Mouse (Mus musculus) midbrain, embryonic 14.5 days (tissue): Measurements from ENCODE around the gene Calml3. TPM values are rescaled to one million over a fixed set of nuclear protein-coding genes. Genes with fewer than 3 reads are reported as not detected.
"Not testable (repeated sequence)": the region's sequence is repeated elsewhere in the genome, so short reads cannot be mapped to it uniquely, and the experiment has no call there.

Source experiments
- ATAC-seq: fragments of 200-750 bp; cut with Nextera tagmentation; 2 replicates; pipeline ENCODE4 v1.8.0; 2017; ENCODE audit warnings: moderate number of reproducible peaks, moderate library complexity; ENCODE audit not compliant: low FRiP score, low TSS enrichment
- DNase-seq: peaks from one replicate; pipeline ENCODE4 v3.0.0-alpha.2; 2015
- H3K27ac ChIP-seq: fragments of 300-500 bp; sonication (generic); replicated peaks from 2 replicates; pipeline ENCODE4 v1.5.1; 2014; ENCODE audit warnings: mild to moderate bottlenecking, low read depth, low read length, moderate library complexity
- H3K27me3 ChIP-seq: fragments of 300-500 bp; sonication (generic); 2 replicates; pipeline ENCODE4 v1.6.1; 2014; ENCODE audit warnings: low read length, control low read depth, mixed read lengths; ENCODE audit not compliant: control insufficient read depth, insufficient read depth
- H3K36me3 ChIP-seq: fragments of 300-500 bp; sonication (generic); 2 replicates; pipeline ENCODE4 v1.6.1; 2014; ENCODE audit warnings: low read length, control low read depth; ENCODE audit not compliant: control insufficient read depth, insufficient read depth
- H3K4me1 ChIP-seq: fragments of 300-500 bp; sonication (generic); 2 replicates; pipeline ENCODE4 v1.6.1; 2014; ENCODE audit warnings: mild to moderate bottlenecking, antibody characterized with exemption, low read length, control low read depth; ENCODE audit not compliant: control insufficient read depth, insufficient read depth
- H3K4me2 ChIP-seq: fragments of 300-500 bp; sonication (generic); 2 replicates; pipeline ENCODE4 v1.6.1; 2014; ENCODE audit warnings: mild to moderate bottlenecking, low read length, moderate library complexity
- H3K4me3 ChIP-seq: fragments of 300-500 bp; sonication (generic); replicated peaks from 2 replicates; pipeline ENCODE4 v1.5.1; 2014; ENCODE audit warnings: low read depth, low read length
- H3K9ac ChIP-seq: fragments of 300-500 bp; sonication (generic); replicated peaks from 2 replicates; pipeline ENCODE4 v1.6.1; 2014; ENCODE audit warnings: mild to moderate bottlenecking, low read length, moderate library complexity
- H3K9me3 ChIP-seq: fragments of 300-500 bp; sonication (generic); 2 replicates; pipeline ENCODE4 v1.6.1; 2016; ENCODE audit warnings: low read length, control low read depth, mixed read lengths; ENCODE audit not compliant: control insufficient read depth
- WGBS: fragments of 180-500 bp; shearing (Covaris S2); extraction: QIAGEN DNeasy Blood & Tissue Kit; methylation state at CpG from one replicate; pipeline ENCODE4 v1.1.7; 2014; 5-methylcytosine and 5-hydroxymethylcytosine counted together
- polyA plus RNA-seq: library from polyadenylated mRNA; unstranded; fragments of >200 nt; fragmentation: Nextera tagmentation; extraction: Ambion mirVana; gene quantifications from 2 replicates; pipeline ENCODE4 v1.2.1, GENCODE M21; 2014

Gene Calml3
- not detected in 2 replicates for polyA plus RNA-seq

- H3K27ac ChIP-seq, result no peak within 1 kb of the TSS
- H3K36me3 ChIP-seq, result no peaks in the 10 kb centered on the region
- no peak within 1 kb of the TSS for H3K9ac ChIP-seq
- H3K4me2 ChIP-seq, result no peak within 1 kb of the TSS
- 86% methylated on average over 13 of the region's 13 CpGs for WGBS
- ATAC-seq, result no peak
- H3K9me3 ChIP-seq, result no peaks in the 10 kb centered on the region
- no peaks in the 10 kb centered on the region for H3K4me1 ChIP-seq
- H3K4me3 ChIP-seq, result no peak within 1 kb of the TSS
- no peak for DNase-seq
- H3K27me3 ChIP-seq, result no peaks in the 10 kb centered on the region
Measured at GRCm38 (mm10) chr13:3804186-3804585, at the start of gene Calml3. Calml3 (minus strand) TSS chr13:3804316.

GRCm38 (mm10) chr13:3850330-3850729 is 46.2 kb upstream of the Calml3 start:
- Histone ChIP-seq H3K27ac (no peak overlapping the region), H3K4me3 (no peak overlapping the region), H3K4me2 (no peak overlapping the region), H3K36me3 (no peaks in the 10 kb centered on the region), H3K4me1 (no peaks in the 10 kb centered on the region), H3K27me3 (no peaks in the 10 kb centered on the region), H3K9me3 (no peaks in the 10 kb centered on the region), H3K9ac (no peak overlapping the region)
- WGBS, result 83% methylated on average over 1 of the region's 1 CpGs
- no peak for ATAC-seq
- no peak for DNase-seq

GRCm38 (mm10) chr13:3840662-3841061 is 36.5 kb upstream of the Calml3 start:
- ATAC-seq, H3K9me3 ChIP-seq, H3K27ac ChIP-seq: not testable (repeated sequence)

GRCm38 (mm10) chr13:3837312-3837807 is 33.2 kb upstream of the Calml3 start, which contains the start of gene Calm4:
Calm4 (plus strand) TSS chr13:3837757.
- not testable (repeated sequence) for H3K27me3 ChIP-seq, H3K4me3 ChIP-seq, H3K36me3 ChIP-seq, H3K4me1 ChIP-seq, H3K9ac ChIP-seq, ATAC-seq, DNase-seq, H3K27ac ChIP-seq, H3K9me3 ChIP-seq, H3K4me2 ChIP-seq

More at GRCm38 (mm10) chr13:3840662-3841061, 36.5 kb upstream of the Calml3 start:
- not testable (repeated sequence) for DNase-seq, H3K27me3 ChIP-seq, H3K4me2 ChIP-seq, H3K9ac ChIP-seq, H3K4me1 ChIP-seq, H3K36me3 ChIP-seq, H3K4me3 ChIP-seq

- not testable (repeated sequence) for H3K4me1 ChIP-seq, ATAC-seq, H3K9me3 ChIP-seq, H3K27me3 ChIP-seq, H3K9ac ChIP-seq, H3K4me3 ChIP-seq, H3K4me2 ChIP-seq, DNase-seq, H3K27ac ChIP-seq, H3K36me3 ChIP-seq
Measured at GRCm38 (mm10) chr13:3833644-3834043, 29.5 kb upstream of the Calml3 start.

GRCm38 (mm10) chr13:3832450-3832849 is 28.3 kb upstream of the Calml3 start:
- H3K27me3 ChIP-seq, result no peaks in the 10 kb centered on the region
- WGBS, result 68% methylated on average over 2 of the region's 2 CpGs
- no peak for ATAC-seq

GRCm38 (mm10) chr13:3831994-3832393 is 27.9 kb upstream of the Calml3 start:
- 65% methylated on average over 1 of the region's 1 CpGs for WGBS
- DNase-seq (no peak), ATAC-seq (no peak)
- H3K9me3 ChIP-seq, result no peaks in the 10 kb centered on the region
- no peaks in the 10 kb centered on the region for H3K27me3 ChIP-seq
- H3K4me3 ChIP-seq, result no peak overlapping the region
- no peak overlapping the region for H3K27ac ChIP-seq
- H3K36me3 ChIP-seq, result no peaks in the 10 kb centered on the region
- H3K4me1 ChIP-seq, result no peaks in the 10 kb centered on the region
- H3K9ac ChIP-seq, result no peak overlapping the region
- no peak overlapping the region for H3K4me2 ChIP-seq

More at GRCm38 (mm10) chr13:3832450-3832849, 28.3 kb upstream of the Calml3 start:
- H3K27ac ChIP-seq, result no peak overlapping the region
- H3K4me2 ChIP-seq, result no peak overlapping the region
- no peaks in the 10 kb centered on the region for H3K36me3 ChIP-seq
- no peak overlapping the region for H3K4me3 ChIP-seq
- DNase-seq, result no peak
- no peaks in the 10 kb centered on the region for H3K9me3 ChIP-seq
- H3K9ac ChIP-seq, result no peak overlapping the region
- H3K4me1 ChIP-seq, result no peaks in the 10 kb centered on the region

GRCm38 (mm10) chr13:3831546-3831945 is 27.4 kb upstream of the Calml3 start:
- ATAC-seq, result no peak
- H3K36me3 ChIP-seq, result no peaks in the 10 kb centered on the region
- 86% methylated on average over 5 of the region's 5 CpGs for WGBS

GRCm38 (mm10) chr13:3825726-3826125 is 21.6 kb upstream of the Calml3 start:
- DNase-seq (no peak), ATAC-seq (no peak)
- Histone ChIP-seq H3K9ac (no peak overlapping the region), H3K27me3 (no peaks in the 10 kb centered on the region), H3K4me3 (no peak overlapping the region), H3K27ac (no peak overlapping the region), H3K9me3 (no peaks in the 10 kb centered on the region), H3K36me3 (no peaks in the 10 kb centered on the region), H3K4me1 (no peaks in the 10 kb centered on the region), H3K4me2 (no peak overlapping the region)

More at GRCm38 (mm10) chr13:3831546-3831945, 27.4 kb upstream of the Calml3 start:
- Histone ChIP-seq H3K9me3 (no peaks in the 10 kb centered on the region), H3K4me2 (no peak overlapping the region), H3K27ac (no peak overlapping the region), H3K4me3 (no peak overlapping the region), H3K4me1 (no peaks in the 10 kb centered on the region), H3K27me3 (no peaks in the 10 kb centered on the region), H3K9ac (no peak overlapping the region)
- no peak for DNase-seq
